ENCODE assay signal across 13 mouse cellular contexts in the genomic region with DNA sequence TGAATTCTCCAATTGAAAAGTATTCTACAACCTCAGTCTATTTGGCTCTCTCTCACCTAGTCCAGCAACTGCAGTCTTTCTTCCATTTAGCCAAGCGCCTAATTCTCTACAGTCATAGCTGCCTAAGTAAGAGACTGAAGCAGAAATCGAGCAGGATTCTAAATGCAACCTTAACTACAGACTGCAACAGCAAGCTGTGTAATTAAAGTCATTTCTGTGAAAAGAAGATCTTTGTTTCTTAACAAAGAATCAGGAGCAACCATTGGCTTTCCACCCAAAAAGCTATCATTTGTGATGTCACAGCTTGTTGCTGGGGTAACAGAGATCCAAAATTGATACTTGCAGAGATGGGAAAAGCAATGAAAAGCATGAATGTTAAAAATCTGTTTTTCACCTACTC.
"Had no signal": no experiment of that assay in that cellular context is flagged by ENCODE, and none has a peak within 500 bp of the region (broad histone marks: within the 10 kb centered on the region; RNA-seq: fewer than 3 reads in every experiment).

No protein-coding gene starts in this region.

- H3K4me1 ChIP-seq: limb, embryonic 10.5 days; liver, embryonic 15.5 days had no signal

- H3K4me3 ChIP-seq: limb, embryonic 10.5 days; liver, embryonic 15.5 days; midbrain, embryonic 12.5 days; neural tube, embryonic 13.5 days had no signal

- H3K27ac ChIP-seq: limb, embryonic 10.5 days; liver, embryonic 15.5 days; midbrain, embryonic 12.5 days; neural tube, embryonic 13.5 days had no signal

- H3K9ac ChIP-seq: liver, embryonic 15.5 days; midbrain, embryonic 12.5 days; neural tube, embryonic 13.5 days had no signal

- H3K27me3 ChIP-seq: liver, embryonic 15.5 days; neural tube, embryonic 13.5 days had no signal

- DNase-seq: kidney, adult 8-10 months; kidney, postnatal 25 days; lung, adult 2 months; lung, postnatal 4 days; right cerebral cortex, adult 18-20 months; right cerebral cortex, postnatal 25 days; thymus, postnatal 36 days had no signal

- H3K9me3 ChIP-seq: limb, embryonic 10.5 days; liver, embryonic 15.5 days; midbrain, embryonic 12.5 days; neural tube, embryonic 13.5 days had no signal

- ATAC-seq: lung, postnatal 0 days had no signal

- H3K4me2 ChIP-seq: liver, embryonic 11.5 days; liver, embryonic 15.5 days; midbrain, embryonic 12.5 days; neural tube, embryonic 13.5 days had no signal
